Mouse (Mus musculus): ENCODE data around the gene Sp7.

The Sp7 gene

GRCm38 (mm10) chr15:102341580-102341979 lies 25.4 kb downstream of the Sp7 start:
- DNase-seq, result peak; percentile 50 to 58

GRCm38 (mm10) chr15:102339612-102340011 lies 27.4 kb downstream of the Sp7 start:
- DNase-seq, result no peak

GRCm38 (mm10) chr15:102336946-102337345 lies 30.0 kb downstream of the Sp7 start:
- DNase-seq, result no peak

- peak in 1 of 2 experiments; percentile 36 for DNase-seq
Measured at GRCm38 (mm10) chr15:102335925-102336324, 31.1 kb downstream of the Sp7 start.

- no peak for DNase-seq
Measured at GRCm38 (mm10) chr15:102335254-102335653, 31.7 kb downstream of the Sp7 start.

GRCm38 (mm10) chr15:102331610-102332015 lies 35.4 kb downstream of the Sp7 start, which contains the start of gene Myg1:
Gene Myg1 (plus strand): TSS chr15:102331709.
- DNase-seq, result peak; percentile 75 to 83

- DNase-seq, result no peak
Measured at GRCm38 (mm10) chr15:102326892-102327291, 40.1 kb downstream of the Sp7 start.

GRCm38 (mm10) chr15:102326022-102326576 lies 40.9 kb downstream of the Sp7 start, which contains the start of gene Pfdn5:
Gene Pfdn5 (plus strand): TSS chr15:102326116.
- peak; percentile 82 to 83 for DNase-seq

GRCm38 (mm10) chr15:102324654-102325473 lies 42.1 kb downstream of the Sp7 start:
- no peak for DNase-seq

GRCm38 (mm10) chr15:102316263-102316662 lies 50.7 kb downstream of the Sp7 start:
- DNase-seq, result peak; percentile 53 to 66

- no peak for DNase-seq
Measured at GRCm38 (mm10) chr15:102315292-102315691, 51.7 kb downstream of the Sp7 start.

- DNase-seq, result no peak
Measured at GRCm38 (mm10) chr15:102311489-102311888, 55.5 kb downstream of the Sp7 start.

GRCm38 (mm10) chr15:102310074-102310845 lies 56.7 kb downstream of the Sp7 start:
- DNase-seq, result no peak

- no peak for DNase-seq
Measured at GRCm38 (mm10) chr15:102308717-102309116, 58.3 kb downstream of the Sp7 start.
